Mouse (Mus musculus) left cerebral cortex, postnatal 4 days (tissue): ENCODE results near the gene Higd1c. TPM values are rescaled to one million over a fixed set of nuclear protein-coding genes. Genes with fewer than 3 reads are reported as not detected.
"Not testable (repeated sequence)": the region's sequence is repeated elsewhere in the genome, so short reads cannot be mapped to it uniquely, and the experiment has no call there.

Experiments used
- DNase-seq: peaks from one replicate; pipeline ENCODE4 v3.0.0-alpha.2; 2022
- intact Hi-C: fragments of 180-260 bp; cut with DNase I; formaldehyde crosslinking; loops from one replicate; pipeline ENCODE4 v1.15.1; 2025
- total RNA-seq, 2 experiments: library from RNA; stranded (reverse); gene quantifications; 2 replicates each; pipeline ENCODE4 v1.2.3; 2021

Gene Higd1c
- total RNA-seq, 2 experiments from 2014 or later: not detected

GRCm38 (mm10) chr15:100406088-100406487 is 41.7 kb downstream of the Higd1c start:
- intact Hi-C loops: no loop called here
- no peak for DNase-seq

- intact Hi-C loops: no loop called here
- no peak for DNase-seq
Observed at GRCm38 (mm10) chr15:100410918-100411672, 46.8 kb downstream of the Higd1c start.

GRCm38 (mm10) chr15:100411731-100412130 is 47.4 kb downstream of the Higd1c start:
- DNase-seq: no peak
- intact Hi-C loops: no loop called here

GRCm38 (mm10) chr15:100413306-100413705 is 49.0 kb downstream of the Higd1c start:
- intact Hi-C loops: no loop called here
- no peak for DNase-seq

GRCm38 (mm10) chr15:100414011-100414410 is 49.7 kb downstream of the Higd1c start:
- no peak for DNase-seq
- intact Hi-C loops: no loop called here

- intact Hi-C loops: no loop called here
- no peak for DNase-seq
Observed at GRCm38 (mm10) chr15:100414942-100415341, 50.6 kb downstream of the Higd1c start.

GRCm38 (mm10) chr15:100415684-100416083 is 51.3 kb downstream of the Higd1c start:
- intact Hi-C loops: no loop called here
- DNase-seq: no peak

- intact Hi-C loops: no loop called here
- no peak for DNase-seq
Observed at GRCm38 (mm10) chr15:100417854-100418450, 53.6 kb downstream of the Higd1c start.

- intact Hi-C loops: no loop called here
- no peak for DNase-seq
Observed at GRCm38 (mm10) chr15:100419311-100419710, 55.0 kb downstream of the Higd1c start.

GRCm38 (mm10) chr15:100419901-100420745 is 55.8 kb downstream of the Higd1c start:
- no peak for DNase-seq
- intact Hi-C loops: no loop called here

- intact Hi-C loops: no loop called here
Observed at GRCm38 (mm10) chr15:100421059-100421757, 56.9 kb downstream of the Higd1c start.

GRCm38 (mm10) chr15:100421758-100422197 is 57.4 kb downstream of the Higd1c start, which contains the start of gene Gm5475:
Gene Gm5475 (plus strand): TSS chr15:100422147.
- intact Hi-C loops, DNase-seq: not testable (repeated sequence)

More at GRCm38 (mm10) chr15:100421059-100421757, 56.9 kb downstream of the Higd1c start:
- no peak for DNase-seq

- intact Hi-C loops: no loop called here
- peak; percentile 26 for DNase-seq
Observed at GRCm38 (mm10) chr15:100422476-100422875, 58.1 kb downstream of the Higd1c start.

GRCm38 (mm10) chr15:100422899-100423860 is 58.8 kb downstream of the Higd1c start:
- DNase-seq: peak; percentile 98
- intact Hi-C loops: no loop called here

GRCm38 (mm10) chr15:100423916-100424315 is 59.6 kb downstream of the Higd1c start:
- DNase-seq: no peak
- intact Hi-C loops: no loop called here

- intact Hi-C loops: no loop called here
- no peak for DNase-seq
Observed at GRCm38 (mm10) chr15:100424396-100425122, 60.2 kb downstream of the Higd1c start, which contains the start of gene Slc11a2. Gene Slc11a2 (minus strand): TSS chr15:100425072.

GRCm38 (mm10) chr15:100428296-100428905 is 64.1 kb downstream of the Higd1c start:
- intact Hi-C loops: no loop called here
- DNase-seq: no peak

- intact Hi-C loops: no loop called here
Observed at GRCm38 (mm10) chr15:100429959-100430565, 65.7 kb downstream of the Higd1c start.

More at GRCm38 (mm10) chr15:100429959-100430565, 65.7 kb downstream of the Higd1c start:
- DNase-seq: peak; percentile 87
